Mouse (Mus musculus): Measurements from ENCODE around the gene Mettl7b. TPM values are rescaled to one million over a fixed set of nuclear protein-coding genes. Genes with fewer than 3 reads are reported as not detected.

The Mettl7b gene
- polyA plus RNA-seq, 1 experiment from 2014 or later, result not detected

DNA sequence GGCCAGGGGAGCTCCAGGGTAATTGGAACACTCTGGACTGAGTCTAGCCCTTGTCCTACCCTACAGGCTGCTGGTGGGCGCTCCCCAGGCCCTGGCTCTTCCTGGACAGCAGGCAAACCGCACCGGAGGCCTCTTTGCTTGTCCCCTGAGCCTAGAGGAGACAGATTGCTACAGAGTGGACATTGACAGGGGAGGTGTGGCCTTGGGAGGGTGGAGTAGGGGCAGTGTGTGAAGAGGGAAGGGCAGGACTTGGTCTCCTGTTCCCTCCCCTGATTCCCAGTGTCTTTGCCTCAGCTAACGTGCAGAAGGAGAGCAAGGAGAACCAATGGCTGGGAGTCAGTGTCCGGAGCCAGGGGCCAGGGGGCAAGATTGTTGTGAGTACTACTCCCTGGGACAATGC lies 21.8 kb downstream of the Mettl7b start:
- no peaks in the 10 kb centered on the region for H3K36me3 ChIP-seq
- no peaks in the 10 kb centered on the region for H3K9me3 ChIP-seq (replicated peaks)
- H3K4me1 ChIP-seq, result peaks cover under 1% of the 10 kb centered on the region; the same call in 1 of the 2 replicates
- peak; percentile 28; the same call in 1 of the 2 replicates for ATAC-seq
- H3K9ac ChIP-seq, result no peak overlapping the region
- 52% methylated on average over 5 of the region's 5 CpGs for WGBS (ENCODE audit: insufficient replicate concordance)
- no peak overlapping the region for H3K4me3 ChIP-seq
- peaks cover 62% of the 10 kb centered on the region for H3K27me3 ChIP-seq (replicated peaks)
- no peak overlapping the region for H3K27ac ChIP-seq
- no peak overlapping the region for H3K4me2 ChIP-seq

DNA sequence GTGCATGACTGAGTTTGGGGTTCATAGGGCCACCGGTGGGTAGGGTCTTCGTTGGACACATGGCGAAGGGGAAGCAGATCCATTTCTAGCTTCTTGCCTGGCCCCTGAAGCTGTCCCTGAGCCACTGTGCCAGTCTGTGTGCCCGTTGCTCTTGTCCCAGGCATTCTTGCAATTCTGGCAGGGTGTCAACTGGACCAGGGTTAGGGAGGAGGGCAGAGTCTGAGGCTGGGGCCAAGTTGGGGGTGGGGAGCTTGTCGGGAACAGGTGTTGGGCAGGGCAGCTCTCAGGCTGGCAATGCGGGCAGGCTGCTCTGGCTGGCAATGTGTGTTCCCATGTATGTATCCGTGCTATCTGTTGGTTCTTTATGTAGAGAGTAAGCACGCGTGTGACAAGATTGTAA lies 22.3 kb downstream of the Mettl7b start:
- no peaks in the 10 kb centered on the region for H3K9me3 ChIP-seq (replicated peaks)
- no peak overlapping the region for H3K4me2 ChIP-seq
- no peak overlapping the region for H3K9ac ChIP-seq
- H3K27ac ChIP-seq, result no peak overlapping the region
- whole genome bisulfite sequencing (ENCODE audit: insufficient replicate concordance), result 72% methylated on average over 9 of the region's 9 CpGs
- no peak overlapping the region for H3K4me3 ChIP-seq
- no peaks in the 10 kb centered on the region for H3K36me3 ChIP-seq
- H3K4me1 ChIP-seq, result peaks cover 6% of the 10 kb centered on the region
- H3K27me3 ChIP-seq (replicated peaks), result peaks cover 64% of the 10 kb centered on the region
- no peak for ATAC-seq

DNA sequence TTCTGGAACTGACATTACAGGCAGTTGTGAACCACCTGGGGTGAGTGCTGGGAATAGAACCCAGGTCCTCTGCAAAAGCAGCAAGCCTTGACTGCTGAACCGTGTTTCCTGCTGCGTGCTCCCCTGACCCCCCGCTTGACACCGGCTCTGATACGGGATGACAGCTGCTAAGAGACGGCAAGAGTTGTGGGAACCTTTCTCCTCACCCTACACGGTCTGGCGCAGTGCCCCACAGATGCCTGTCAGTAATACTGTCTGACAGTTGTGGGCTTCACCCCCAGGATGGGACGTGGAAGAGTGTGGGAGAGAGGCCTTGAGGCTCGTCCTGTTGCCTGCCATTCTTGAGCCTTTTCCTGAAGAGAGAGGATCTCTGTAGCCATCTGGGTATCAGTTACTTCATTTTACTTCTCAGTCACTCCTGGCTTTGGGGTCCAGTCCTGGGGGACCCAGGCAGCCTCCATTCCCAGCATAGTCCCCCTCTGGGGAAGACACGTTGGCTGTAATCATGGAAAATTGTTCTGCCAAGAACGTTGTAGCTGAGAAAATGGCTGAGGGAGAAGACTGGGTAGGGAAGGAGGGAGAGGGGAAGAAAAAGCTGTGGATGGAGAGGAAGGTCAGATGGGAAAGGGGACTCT lies 22.9 kb downstream of the Mettl7b start:
- H3K4me2 ChIP-seq, result no peak overlapping the region
- H3K4me1 ChIP-seq, result peaks cover 8% of the 10 kb centered on the region
- peaks cover 65% of the 10 kb centered on the region for H3K27me3 ChIP-seq (replicated peaks)
- no peak overlapping the region for H3K27ac ChIP-seq
- H3K9ac ChIP-seq, result no peak overlapping the region
- H3K36me3 ChIP-seq, result no peaks in the 10 kb centered on the region
- no peaks in the 10 kb centered on the region for H3K9me3 ChIP-seq (replicated peaks)
- 57% methylated on average over 12 of the region's 12 CpGs for WGBS (ENCODE audit: insufficient replicate concordance)
- H3K4me3 ChIP-seq, result no peak overlapping the region
- no peak for ATAC-seq

DNA sequence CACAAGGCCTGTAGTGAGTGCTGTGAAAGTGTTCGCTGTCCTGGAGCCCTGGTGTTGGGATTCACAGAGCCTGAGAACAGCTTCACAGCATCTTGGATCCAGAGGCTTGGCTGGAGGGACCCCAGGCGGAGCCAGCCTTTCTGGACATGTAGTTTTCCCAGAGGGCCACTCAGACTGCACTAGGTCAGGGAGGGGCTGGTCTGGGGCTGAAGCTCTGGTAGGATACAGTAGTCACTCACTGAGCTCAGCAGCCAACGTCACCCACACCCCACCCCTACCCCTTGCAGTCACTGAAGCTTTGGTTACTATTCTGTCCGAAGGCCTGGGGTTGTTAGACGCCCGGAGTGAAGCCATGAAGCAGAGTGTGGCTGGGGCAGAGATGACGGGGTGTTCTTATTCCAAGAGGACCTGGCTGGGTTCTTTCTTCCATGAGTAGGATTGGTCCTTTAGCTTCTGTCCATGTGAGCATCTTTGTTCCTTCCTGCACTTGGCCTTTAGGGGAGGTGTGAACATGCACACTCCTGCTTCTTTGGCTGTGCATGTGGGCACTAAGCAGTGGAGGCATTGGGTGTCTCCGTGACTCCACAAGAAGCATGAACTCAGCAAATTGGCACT lies 24.9 kb downstream of the Mettl7b start:
- peaks cover 71% of the 10 kb centered on the region for H3K27me3 ChIP-seq (replicated peaks)
- no peak overlapping the region for H3K4me2 ChIP-seq
- H3K4me1 ChIP-seq, result peaks cover 8% of the 10 kb centered on the region
- H3K9ac ChIP-seq, result no peak overlapping the region
- H3K27ac ChIP-seq, result no peak overlapping the region
- WGBS (ENCODE audit: insufficient replicate concordance), result 59% methylated on average over 8 of the region's 8 CpGs
- H3K36me3 ChIP-seq, result no peaks in the 10 kb centered on the region
- H3K9me3 ChIP-seq (replicated peaks), result no peaks in the 10 kb centered on the region
- no peak overlapping the region for H3K4me3 ChIP-seq
- no peak for ATAC-seq

GRCm38 (mm10) chr10:128934997-128935787 lies 25.6 kb downstream of the Mettl7b start:
- WGBS (ENCODE audit: insufficient replicate concordance), result 51% methylated on average over 7 of the region's 7 CpGs
- no peak overlapping the region for H3K4me2 ChIP-seq
- ATAC-seq, result no peak
- H3K27ac ChIP-seq, result no peak overlapping the region
- no peaks in the 10 kb centered on the region for H3K36me3 ChIP-seq
- no peak overlapping the region for H3K4me3 ChIP-seq
- H3K9ac ChIP-seq, result no peak overlapping the region
- H3K27me3 ChIP-seq (replicated peaks), result peaks cover 79% of the 10 kb centered on the region
- H3K9me3 ChIP-seq (replicated peaks), result no peaks in the 10 kb centered on the region
- H3K4me1 ChIP-seq, result peaks cover 8% of the 10 kb centered on the region

GRCm38 (mm10) chr10:128933976-128934721 lies 26.6 kb downstream of the Mettl7b start:
- 6% methylated on average over 20 of the region's 21 CpGs for WGBS (ENCODE audit: insufficient replicate concordance)
- Histone ChIP-seq H3K27me3 (replicated peaks) (peaks cover 87% of the 10 kb centered on the region), H3K36me3 (no peaks in the 10 kb centered on the region), H3K4me2 (peak overlapping the region; percentile 56), H3K4me3 (peak overlapping the region; percentile 31), H3K9me3 (replicated peaks) (no peaks in the 10 kb centered on the region), H3K9ac (no peak overlapping the region), H3K27ac (no peak overlapping the region), H3K4me1 (peaks cover 8% of the 10 kb centered on the region)
- ATAC-seq, result no peak

DNA sequence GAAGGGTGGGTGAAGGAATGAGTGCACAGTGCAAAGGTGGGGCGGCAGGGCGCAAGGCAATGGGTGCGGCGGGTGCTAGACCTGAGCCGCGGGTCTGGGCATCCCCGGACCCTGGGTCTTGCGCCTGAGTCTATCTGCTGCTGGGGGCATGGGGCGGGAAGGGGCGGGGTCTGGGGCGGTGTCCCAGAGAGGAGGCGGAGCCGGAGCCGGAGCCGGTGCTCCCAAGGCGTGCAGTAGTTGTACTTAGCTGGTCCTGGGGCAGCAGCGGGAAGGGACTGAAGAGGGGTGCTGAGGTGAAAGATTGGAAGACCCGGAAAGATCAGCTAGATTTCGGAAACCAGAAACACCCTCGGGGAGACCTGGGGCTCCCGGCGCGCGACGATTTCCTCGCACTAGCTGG lies 27.2 kb downstream of the Mettl7b start, which contains the start of gene Itga7:
Gene Itga7, plus strand, starts transcription at position 245 of the 400 bp plus-strand sequence.
- H3K9me3 ChIP-seq (replicated peaks), result no peaks in the 10 kb centered on the region
- peaks cover 90% of the 10 kb centered on the region for H3K27me3 ChIP-seq (replicated peaks)
- ATAC-seq, result peak; percentile 47; the same call in 1 of the 2 replicates
- peaks cover 8% of the 10 kb centered on the region for H3K4me1 ChIP-seq
- H3K36me3 ChIP-seq, result no peaks in the 10 kb centered on the region
- peak within 1 kb of the TSS; percentile 56 for H3K4me2 ChIP-seq
- H3K9ac ChIP-seq, result no peak within 1 kb of the TSS
- 2% methylated on average over 26 of the region's 26 CpGs for WGBS (ENCODE audit: insufficient replicate concordance)
- H3K27ac ChIP-seq, result no peak within 1 kb of the TSS
- H3K4me3 ChIP-seq, result peak within 1 kb of the TSS; percentile 31

GRCm38 (mm10) chr10:128931441-128931840 lies 29.3 kb downstream of the Mettl7b start:
- Histone ChIP-seq H3K27me3 (replicated peaks) (peaks cover 91% of the 10 kb centered on the region), H3K27ac (no peak overlapping the region), H3K4me2 (no peak overlapping the region), H3K9ac (no peak overlapping the region), H3K4me3 (no peak overlapping the region), H3K36me3 (no peaks in the 10 kb centered on the region), H3K9me3 (replicated peaks) (no peaks in the 10 kb centered on the region), H3K4me1 (peaks cover 8% of the 10 kb centered on the region)
- no peak for ATAC-seq
- 56% methylated on average over 2 of the region's 2 CpGs for WGBS (ENCODE audit: insufficient replicate concordance)

DNA sequence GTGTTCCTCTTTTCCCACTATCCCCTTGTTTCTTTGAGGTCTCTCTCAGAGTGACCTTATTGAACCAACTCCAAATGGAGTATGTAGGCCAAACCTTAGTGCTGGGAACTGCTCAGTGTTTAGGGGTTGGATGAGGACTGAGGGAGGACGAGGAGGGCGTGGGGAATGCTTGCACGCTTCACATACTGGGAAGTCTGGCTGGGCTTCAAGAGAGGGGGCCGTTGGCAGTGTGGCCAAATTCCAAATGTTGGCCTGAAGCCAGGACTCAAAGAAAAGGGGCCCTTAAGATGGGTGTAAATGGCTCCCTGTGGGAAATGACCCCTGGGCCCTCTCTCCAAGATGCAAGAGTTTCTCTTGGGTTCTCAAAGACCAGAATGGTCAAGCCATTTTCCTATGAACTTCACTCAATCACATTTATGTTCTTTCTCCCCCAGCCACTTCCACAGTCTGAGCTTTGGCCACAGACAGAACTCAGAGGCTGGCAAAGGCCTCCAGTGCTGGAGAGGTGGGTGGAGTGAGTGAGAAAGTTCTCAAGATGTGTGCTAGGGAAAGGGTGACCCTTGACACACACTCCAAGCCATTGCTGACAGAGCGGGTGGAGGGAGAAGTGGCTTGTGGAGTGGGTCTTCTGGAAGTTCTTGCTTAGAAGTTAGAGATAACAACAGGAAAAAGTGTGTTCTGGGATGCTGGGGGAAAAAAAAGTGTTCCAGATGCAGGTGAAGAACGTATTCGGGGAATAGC lies 31.0 kb downstream of the Mettl7b start:
- no peak overlapping the region for H3K4me3 ChIP-seq
- peaks cover 75% of the 10 kb centered on the region for H3K27me3 ChIP-seq (replicated peaks)
- 57% methylated on average over 7 of the region's 7 CpGs for WGBS (ENCODE audit: insufficient replicate concordance)
- no peak overlapping the region for H3K4me2 ChIP-seq
- H3K27ac ChIP-seq, result no peak overlapping the region
- no peak for ATAC-seq
- no peaks in the 10 kb centered on the region for H3K36me3 ChIP-seq
- no peak overlapping the region for H3K9ac ChIP-seq
- H3K9me3 ChIP-seq (replicated peaks), result no peaks in the 10 kb centered on the region
- peaks cover 8% of the 10 kb centered on the region for H3K4me1 ChIP-seq

DNA sequence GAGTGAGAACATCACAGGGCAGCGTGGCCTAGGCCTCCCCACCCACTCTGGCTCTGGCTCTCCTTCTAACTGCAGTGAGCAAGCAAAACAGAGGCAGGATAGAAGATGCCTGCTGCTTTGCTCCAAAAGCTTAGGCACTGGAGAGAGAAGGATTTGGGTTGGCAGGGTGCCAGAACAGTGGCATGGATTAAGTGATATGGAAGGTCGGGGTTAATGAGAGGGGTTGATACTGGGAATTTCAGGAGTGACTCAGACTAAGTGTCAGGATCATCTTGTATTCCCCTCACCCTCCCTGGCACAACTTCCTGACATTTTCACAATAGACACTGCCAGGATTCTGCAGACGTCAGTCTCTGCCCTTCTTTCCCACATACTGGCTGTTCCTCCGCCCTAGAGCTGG lies 32.4 kb downstream of the Mettl7b start:
- H3K27me3 ChIP-seq (replicated peaks), result peaks cover 68% of the 10 kb centered on the region
- no peak overlapping the region for H3K4me3 ChIP-seq
- 34% methylated on average over 4 of the region's 4 CpGs for WGBS (ENCODE audit: insufficient replicate concordance)

GRCm38 (mm10) chr10:128923935-128924334 lies 36.9 kb downstream of the Mettl7b start, which contains the start of gene Bloc1s1:
Bloc1s1 (minus strand) TSS chr10:128924035.
- Histone ChIP-seq H3K36me3 (0 out of 2 replicates have a peak, but pooled peaks cover 4% of the 10 kb centered on the region), H3K4me3 (peak within 1 kb of the TSS; percentile 94), H3K27me3 (replicated peaks) (peaks cover 25% of the 10 kb centered on the region), H3K4me1 (peaks cover 34% of the 10 kb centered on the region), H3K4me2 (peak within 1 kb of the TSS; percentile 84), H3K9ac (peak within 1 kb of the TSS; percentile 84), H3K27ac (peak within 1 kb of the TSS; percentile 85), H3K9me3 (replicated peaks) (no peaks in the 10 kb centered on the region)
- 56% methylated on average over 9 of the region's 9 CpGs for WGBS (ENCODE audit: insufficient replicate concordance)
- no peak for ATAC-seq

More for the DNA sequence above, 32.4 kb downstream of the Mettl7b start:
- ATAC-seq, result no peak
- H3K4me1 ChIP-seq, result peaks cover 11% of the 10 kb centered on the region
- H3K36me3 ChIP-seq, result no peaks in the 10 kb centered on the region
- no peaks in the 10 kb centered on the region for H3K9me3 ChIP-seq (replicated peaks)
- H3K9ac ChIP-seq, result no peak overlapping the region
- no peak overlapping the region for H3K27ac ChIP-seq
- no peak overlapping the region for H3K4me2 ChIP-seq

Measured in liver, embryonic 12.5 days (tissue).